Mouse (Mus musculus) liver, adult 2 months (tissue): ENCODE results near the gene Ola1.

Experiments used
- CTCF ChIP-seq: fragments of 200-500 bp; IDR thresholded peaks from 2 replicates; pipeline ENCODE4 v1.5.1; 2011; ENCODE audit warnings: low read depth, low read length, control low read depth
- POLR2A ChIP-seq: fragments of 200-500 bp; IDR thresholded peaks from 2 replicates; pipeline ENCODE4 v1.6.1; 2011; ENCODE audit warnings: low read length, control low read depth; ENCODE audit not compliant: insufficient read depth; ENCODE audit errors: extremely low read depth

- no peak for TF ChIP-seq POLR2A
- TF ChIP-seq CTCF, result no peak
These were observed 144.8 kb downstream of the Ola1 start for GRCm38 (mm10) chr2:73073811-73074472.
